Mouse (Mus musculus) G1E (cell line): ENCODE data around the gene Gpx1. TPM values are rescaled to one million over a fixed set of nuclear protein-coding genes. Genes with fewer than 3 reads are reported as not detected.
A peak's percentile ranks its signal among the peaks of the same experiment; 100 is the strongest.

Source experiments
- ATAC-seq: 2 replicates; pipeline ENCODE4 v1.8.0; 2016; ENCODE audit warnings: mild to moderate bottlenecking; ENCODE audit not compliant: insufficient number of reproducible peaks, poor library complexity, low FRiP score, severe bottlenecking; ENCODE audit errors: extremely low read depth
- DNase-seq: peaks from one replicate; pipeline ENCODE4 v3.0.0; 2012; ENCODE audit warnings: low spot score
- H3K27me3 ChIP-seq: 2 replicates; pipeline ENCODE4 v1.6.1; 2012; ENCODE audit warnings: mild to moderate bottlenecking, low read length, inconsistent platforms; ENCODE audit not compliant: insufficient read depth
- H3K36me3 ChIP-seq: replicated peaks from 2 replicates; pipeline ENCODE3; 2012; ENCODE audit warnings: mild to moderate bottlenecking, inconsistent platforms
- H3K4me1 ChIP-seq: 2 replicates; pipeline ENCODE4 v1.6.1; 2012; ENCODE audit warnings: low read depth, low read length, inconsistent platforms, mixed read lengths; ENCODE audit not compliant: insufficient read depth
- H3K4me3 ChIP-seq: 2 replicates; pipeline ENCODE4 v1.5.1; 2012; ENCODE audit warnings: low read depth, mild to moderate bottlenecking, inconsistent platforms, low read length, moderate library complexity, mixed read lengths
- H3K9me3 ChIP-seq: replicated peaks from 2 replicates; pipeline ENCODE4 v1.6.1; 2012; ENCODE audit warnings: inconsistent platforms
- CTCF ChIP-seq: IDR thresholded peaks from 2 replicates; pipeline ENCODE4 v1.5.1; 2012; ENCODE audit warnings: low read depth, low read length, inconsistent platforms, mixed read lengths
- GATA1 ChIP-seq: IDR thresholded peaks from 2 replicates; pipeline ENCODE4 v1.6.1; 2012; ENCODE audit warnings: borderline replicate concordance, low read length, inconsistent platforms, mixed read lengths
- GATA2 ChIP-seq: IDR thresholded peaks from 2 replicates; pipeline ENCODE4 v1.6.1; 2012; ENCODE audit warnings: low read depth, low read length, inconsistent platforms, borderline replicate concordance
- POLR2AphosphoS5 ChIP-seq: IDR thresholded peaks from 2 replicates; pipeline ENCODE4 v1.6.1; 2012; ENCODE audit warnings: low read depth, low read length, inconsistent platforms; ENCODE audit not compliant: insufficient replicate concordance
- TAL1 ChIP-seq: conservative IDR thresholded peaks from 2 replicates; pipeline ENCODE4 v1.6.1; 2012; ENCODE audit warnings: low read depth, low read length, inconsistent platforms, mixed read lengths
- polyA plus RNA-seq: library from polyadenylated mRNA; stranded (reverse); fragments of >175 nt; gene quantifications from 2 replicates; pipeline ENCODE4 v1.2.3, GENCODE M21; 2012
- total RNA-seq, 2 experiments: library from RNA; stranded (forward) in 1 of 2; stranded (reverse) in 1 of 2; fragments of 200-1000 nt in 1 of 2; fragments of >200 nt in 1 of 2; fragmentation: Nextera tagmentation in 1 of 2; gene quantifications; 2 replicates each; pipeline ENCODE4 v1.2.3; 2014 to 2017

The Gpx1 gene
- total and polyA plus RNA-seq, 3 experiments, result 543 to 1,695 (median 1,228) TPM

GRCm38 (mm10) chr9:108338551-108338885 lies 185 bp upstream of the Gpx1 start:
- Histone ChIP-seq H3K36me3 (peaks cover 59% of the 10 kb centered on the region), H3K4me1 (peaks cover 52% of the 10 kb centered on the region), H3K4me3 (peak overlapping the region; percentile 91; the same call in 1 of the 2 replicates), H3K9me3 (no peaks in the 10 kb centered on the region), H3K27me3 (no peaks in the 10 kb centered on the region)
- TF ChIP-seq POLR2AphosphoS5 (no peak), GATA2 (no peak), TAL1 (no peak), GATA1 (no peak), CTCF (no peak)
- ATAC-seq (no peak), DNase-seq (no peak)

GRCm38 (mm10) chr9:108339886-108340257 lies 1.2 kb downstream of the Gpx1 start:
- no peaks in the 10 kb centered on the region for H3K9me3 ChIP-seq
- TF ChIP-seq GATA2 (no peak), POLR2AphosphoS5 (no peak), CTCF (no peak), TAL1 (no peak), GATA1 (no peak)
- H3K27me3 ChIP-seq, result no peaks in the 10 kb centered on the region
- no peak for ATAC-seq
- peak overlapping the region; percentile 91 for H3K4me3 ChIP-seq
- peaks cover 64% of the 10 kb centered on the region for H3K4me1 ChIP-seq
- H3K36me3 ChIP-seq, result peaks cover 46% of the 10 kb centered on the region
- DNase-seq, result no peak

GRCm38 (mm10) chr9:108340258-108341138 lies 1.8 kb downstream of the Gpx1 start:
- peak; percentile 28 for ATAC-seq
- peaks cover 67% of the 10 kb centered on the region for H3K4me1 ChIP-seq
- H3K36me3 ChIP-seq, result peaks cover 42% of the 10 kb centered on the region
- DNase-seq, result peak; percentile 69
- TF ChIP-seq CTCF (no peak), POLR2AphosphoS5 (peak; percentile 90), TAL1 (peak; percentile 98), GATA1 (no peak), GATA2 (no peak)
- H3K27me3 ChIP-seq, result no peaks in the 10 kb centered on the region
- H3K9me3 ChIP-seq, result no peaks in the 10 kb centered on the region
- H3K4me3 ChIP-seq, result peak overlapping the region; percentile 91

GRCm38 (mm10) chr9:108341139-108341475 lies 2.4 kb downstream of the Gpx1 start:
- DNase-seq (no peak), ATAC-seq (no peak)
- Histone ChIP-seq H3K4me3 (peak overlapping the region; percentile 91), H3K9me3 (no peaks in the 10 kb centered on the region), H3K36me3 (peaks cover 36% of the 10 kb centered on the region), H3K27me3 (no peaks in the 10 kb centered on the region), H3K4me1 (peaks cover 70% of the 10 kb centered on the region)
- no peak for TF ChIP-seq GATA2
- no peak for TF ChIP-seq TAL1
- no peak; the same call in 1 of the 2 replicates for TF ChIP-seq POLR2AphosphoS5
- TF ChIP-seq CTCF, result no peak
- no peak for TF ChIP-seq GATA1

GRCm38 (mm10) chr9:108341801-108342200 lies 3.1 kb downstream of the Gpx1 start:
- DNase-seq (no peak), ATAC-seq (no peak)
- peak overlapping the region; percentile 55; the same call in 1 of the 2 replicates for H3K4me3 ChIP-seq
- H3K27me3 ChIP-seq, result no peaks in the 10 kb centered on the region
- H3K9me3 ChIP-seq, result no peaks in the 10 kb centered on the region
- H3K4me1 ChIP-seq, result peaks cover 72% of the 10 kb centered on the region
- TF ChIP-seq GATA2 (no peak), GATA1 (no peak), TAL1 (no peak)
- peaks cover 34% of the 10 kb centered on the region for H3K36me3 ChIP-seq

GRCm38 (mm10) chr9:108342301-108342831 lies 3.7 kb downstream of the Gpx1 start:
- no peak for TF ChIP-seq TAL1
- TF ChIP-seq POLR2AphosphoS5, result no peak; the same call in 1 of the 2 replicates
- no peak for TF ChIP-seq GATA1
- no peak for TF ChIP-seq GATA2
- TF ChIP-seq CTCF, result no peak
- H3K4me3 ChIP-seq, result no peak overlapping the region; the same call in 1 of the 2 replicates
- no peak for ATAC-seq
- no peaks in the 10 kb centered on the region for H3K9me3 ChIP-seq
- DNase-seq, result no peak
- peaks cover 34% of the 10 kb centered on the region for H3K36me3 ChIP-seq
- no peaks in the 10 kb centered on the region for H3K27me3 ChIP-seq
- H3K4me1 ChIP-seq, result peaks cover 75% of the 10 kb centered on the region
